Mouse (Mus musculus): ENCODE results near the gene Ace. TPM values are rescaled to one million over a fixed set of nuclear protein-coding genes. Genes with fewer than 3 reads are reported as not detected.

Ace gene
- polyA plus RNA-seq, 1 experiment = 14.6 TPM

DNA sequence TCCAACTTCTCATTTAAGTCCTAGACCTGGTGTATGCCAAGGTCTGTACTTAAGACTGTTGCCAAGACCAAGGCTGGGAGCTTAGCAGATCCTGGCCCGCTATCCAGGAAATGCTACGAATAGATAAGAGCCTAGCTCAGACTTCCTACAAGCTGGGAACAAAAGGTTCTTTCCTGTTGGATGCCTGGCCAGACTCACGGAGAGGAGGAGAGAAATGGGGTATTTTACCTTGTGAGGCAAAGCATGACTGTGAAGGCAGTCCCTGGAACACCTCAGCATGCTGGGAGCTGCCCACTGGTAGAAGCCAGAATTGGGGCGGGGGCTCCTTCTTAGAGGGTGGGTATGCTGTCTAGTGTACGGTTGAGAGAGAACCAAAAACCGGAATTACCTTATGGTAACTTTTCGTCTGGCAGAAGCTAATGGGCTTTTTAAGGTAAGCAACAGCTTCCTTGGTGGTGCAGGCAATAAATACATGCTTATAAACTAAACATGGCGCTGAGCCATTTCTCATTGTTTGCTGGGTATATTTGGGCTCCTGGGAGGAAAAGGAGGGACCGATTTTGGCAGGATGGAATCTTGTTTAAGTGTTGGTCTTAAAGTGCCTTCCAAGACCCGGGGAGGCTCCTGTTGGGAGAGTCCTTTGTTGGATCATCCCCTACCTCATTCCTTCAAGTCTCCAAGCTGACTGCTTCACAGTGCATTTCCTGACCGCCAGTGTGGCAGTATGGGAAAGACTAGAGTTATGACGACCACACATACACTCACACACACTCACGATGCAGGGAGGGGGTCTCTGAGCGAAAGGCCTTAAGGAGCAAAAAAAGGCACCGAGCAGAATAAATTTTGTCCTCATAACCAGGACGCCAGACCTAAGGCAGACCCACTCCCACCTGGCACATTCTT is 22.7 kb upstream of the Ace start:
- H3K27ac ChIP-seq (ENCODE audit: insufficient read depth, low read length) = no peak overlapping the region
- WGBS = 85% methylated on average over 16 of the region's 16 CpGs
- no peaks in the 10 kb centered on the region for H3K36me3 ChIP-seq (ENCODE audit: control insufficient read depth, insufficient read depth, low read length)
- H3K4me3 ChIP-seq (ENCODE audit: extremely low read depth, insufficient read depth, insufficient read length) = no peak overlapping the region
- no peak for TF ChIP-seq POLR2A (IDR thresholded peaks at IDR 0.05; ENCODE audit: low read depth, low read length)
- TF ChIP-seq CTCF (IDR thresholded peaks at IDR 0.05; ENCODE audit: extremely low read depth, insufficient read depth, insufficient read length, insufficient replicate concordance) = no peak
- no peak for DNase-seq (ENCODE audit: low read depth in 1 of 2, low spot score in 2 of 2)
- no peaks in the 10 kb centered on the region; the same call in none of the 2 replicates for H3K4me1 ChIP-seq (ENCODE audit: control insufficient read depth, insufficient read depth, insufficient read length)
- peaks cover 7% of the 10 kb centered on the region; the same call in 1 of the 2 replicates for H3K27me3 ChIP-seq (ENCODE audit: control insufficient read depth, insufficient read depth, low read length)

DNA sequence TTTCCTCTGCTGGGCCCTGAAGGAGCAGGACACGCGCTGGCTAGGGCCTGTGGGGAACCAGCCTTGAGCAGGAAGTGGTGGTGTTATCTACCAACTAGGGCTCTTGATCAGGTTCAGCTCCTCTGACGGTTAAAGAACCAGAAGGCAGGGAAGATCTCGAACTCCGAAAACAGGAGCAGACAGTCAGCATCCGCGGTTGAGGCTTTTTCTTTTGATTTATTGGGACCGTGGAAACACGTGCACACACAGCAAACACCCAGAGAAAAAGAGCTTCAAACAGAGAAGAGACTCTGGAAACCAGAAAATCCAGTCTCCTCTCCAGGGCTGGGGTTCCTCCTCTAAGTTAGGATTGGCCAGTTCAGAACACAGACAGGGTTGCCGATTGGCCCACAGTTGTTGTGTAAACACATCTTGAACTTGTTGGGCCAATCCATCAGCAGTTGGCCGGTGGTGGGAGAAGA is 21.0 kb upstream of the Ace start:
- Histone ChIP-seq H3K27me3 (ENCODE audit: control insufficient read depth, insufficient read depth, low read length) (peaks cover 7% of the 10 kb centered on the region; the same call in 1 of the 2 replicates), H3K4me3 (ENCODE audit: extremely low read depth, insufficient read depth, insufficient read length) (no peak overlapping the region), H3K4me1 (ENCODE audit: control insufficient read depth, insufficient read depth, insufficient read length) (no peaks in the 10 kb centered on the region; the same call in none of the 2 replicates), H3K36me3 (ENCODE audit: control insufficient read depth, insufficient read depth, low read length) (no peaks in the 10 kb centered on the region), H3K27ac (ENCODE audit: insufficient read depth, low read length) (no peak overlapping the region)
- 30% methylated on average over 11 of the region's 11 CpGs for WGBS
- TF ChIP-seq CTCF (IDR thresholded peaks at IDR 0.05; ENCODE audit: extremely low read depth, insufficient read depth, insufficient read length, insufficient replicate concordance) = no peak
- TF ChIP-seq POLR2A (IDR thresholded peaks at IDR 0.05; ENCODE audit: low read depth, low read length) = no peak
- no peak for DNase-seq (ENCODE audit: low read depth in 1 of 2, low spot score in 2 of 2)

DNA sequence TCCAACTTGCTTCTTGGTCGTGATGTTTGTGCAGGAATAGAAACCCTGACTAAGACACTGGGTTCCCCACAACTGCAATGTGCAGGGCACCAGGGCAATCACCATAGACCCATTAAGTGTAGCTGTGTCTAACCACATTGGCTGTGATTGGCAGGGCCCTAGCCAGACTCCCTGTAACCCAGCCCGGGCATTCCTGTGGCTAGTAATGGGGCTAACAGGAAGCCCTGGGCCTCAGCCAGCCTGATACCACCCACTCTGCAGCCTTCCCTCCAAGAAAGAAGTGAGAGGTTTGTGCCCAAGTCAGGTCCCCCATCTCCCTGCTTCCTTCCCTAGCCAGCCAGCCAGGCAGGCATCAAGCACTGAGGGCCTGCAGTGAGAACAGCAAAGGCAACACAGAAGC is 19.5 kb upstream of the Ace start:
- TF ChIP-seq CTCF (IDR thresholded peaks at IDR 0.05; ENCODE audit: extremely low read depth, insufficient read depth, insufficient read length, insufficient replicate concordance) (no peak), POLR2A (IDR thresholded peaks at IDR 0.05; ENCODE audit: low read depth, low read length) (no peak)
- no peaks in the 10 kb centered on the region for H3K36me3 ChIP-seq (ENCODE audit: control insufficient read depth, insufficient read depth, low read length)
- 25% methylated on average over 2 of the region's 2 CpGs for WGBS
- no peaks in the 10 kb centered on the region; the same call in none of the 2 replicates for H3K4me1 ChIP-seq (ENCODE audit: control insufficient read depth, insufficient read depth, insufficient read length)
- H3K4me3 ChIP-seq (ENCODE audit: extremely low read depth, insufficient read depth, insufficient read length) = no peak overlapping the region
- H3K27me3 ChIP-seq (ENCODE audit: control insufficient read depth, insufficient read depth, low read length) = peaks cover 7% of the 10 kb centered on the region; the same call in 1 of the 2 replicates
- no peak overlapping the region for H3K27ac ChIP-seq (ENCODE audit: insufficient read depth, low read length)
- DNase-seq (ENCODE audit: low read depth in 1 of 2, low spot score in 2 of 2) = no peak

DNA sequence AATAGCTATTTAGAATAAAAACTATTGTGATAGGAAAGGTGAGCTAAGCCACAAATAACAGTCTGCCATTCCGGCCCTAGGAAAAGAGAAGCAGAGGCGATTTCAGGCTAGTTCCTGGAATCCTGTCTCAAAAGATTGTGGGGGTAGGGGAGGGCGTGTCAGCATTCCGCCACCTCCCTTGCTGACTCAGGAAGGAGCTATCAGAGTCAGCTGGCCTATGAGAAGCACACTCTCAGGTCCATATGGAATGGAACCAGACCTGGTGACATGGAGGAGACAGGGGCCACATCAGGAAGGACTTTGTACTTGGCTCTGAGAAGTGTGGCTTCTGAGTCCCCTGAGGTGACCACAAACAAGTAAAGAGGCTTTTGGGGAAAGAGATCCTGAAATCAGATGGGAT is 17.2 kb upstream of the Ace start:
- no peak overlapping the region for H3K27ac ChIP-seq (ENCODE audit: insufficient read depth, low read length)
- WGBS = 87% methylated on average over 4 of the region's 4 CpGs
- no peaks in the 10 kb centered on the region for H3K27me3 ChIP-seq (ENCODE audit: control insufficient read depth, insufficient read depth, low read length)
- no peaks in the 10 kb centered on the region for H3K36me3 ChIP-seq (ENCODE audit: control insufficient read depth, insufficient read depth, low read length)
- TF ChIP-seq CTCF (IDR thresholded peaks at IDR 0.05; ENCODE audit: extremely low read depth, insufficient read depth, insufficient read length, insufficient replicate concordance) = no peak
- TF ChIP-seq POLR2A (IDR thresholded peaks at IDR 0.05; ENCODE audit: low read depth, low read length) = no peak
- DNase-seq (ENCODE audit: low read depth in 1 of 2, low spot score in 2 of 2) = no peak
- no peak overlapping the region for H3K4me3 ChIP-seq (ENCODE audit: extremely low read depth, insufficient read depth, insufficient read length)
- no peaks in the 10 kb centered on the region for H3K4me1 ChIP-seq (ENCODE audit: control insufficient read depth, insufficient read depth, insufficient read length)

DNA sequence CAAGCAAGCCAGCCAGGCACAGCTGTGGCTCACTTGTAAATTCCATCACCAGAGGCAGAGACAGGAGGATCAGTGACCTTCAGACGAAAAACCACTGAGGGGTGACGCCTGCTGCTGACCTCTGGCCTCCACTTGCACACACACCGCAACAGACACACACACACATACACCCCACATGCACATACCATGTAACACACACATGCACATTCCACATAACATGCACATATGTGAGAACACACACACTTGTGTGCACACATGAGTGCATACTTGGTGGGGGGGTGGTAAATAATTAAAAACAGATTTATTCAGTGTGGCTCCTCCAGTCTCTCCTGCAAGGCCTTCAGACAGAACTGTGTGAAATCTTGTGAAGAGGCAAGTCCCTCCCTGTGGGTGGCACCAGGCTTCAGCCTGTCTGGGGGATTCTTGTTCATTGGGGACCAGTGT is 16.1 kb upstream of the Ace start:
- Histone ChIP-seq H3K27me3 (ENCODE audit: control insufficient read depth, insufficient read depth, low read length) (no peaks in the 10 kb centered on the region), H3K36me3 (ENCODE audit: control insufficient read depth, insufficient read depth, low read length) (no peaks in the 10 kb centered on the region), H3K27ac (ENCODE audit: insufficient read depth, low read length) (no peak overlapping the region), H3K4me3 (ENCODE audit: extremely low read depth, insufficient read depth, insufficient read length) (no peak overlapping the region), H3K4me1 (ENCODE audit: control insufficient read depth, insufficient read depth, insufficient read length) (no peaks in the 10 kb centered on the region)
- no peak for DNase-seq (ENCODE audit: low read depth in 1 of 2, low spot score in 2 of 2)
- TF ChIP-seq CTCF (IDR thresholded peaks at IDR 0.05; ENCODE audit: extremely low read depth, insufficient read depth, insufficient read length, insufficient replicate concordance) = no peak
- TF ChIP-seq POLR2A (IDR thresholded peaks at IDR 0.05; ENCODE audit: low read depth, low read length) = no peak
- WGBS = 88% methylated on average over 3 of the region's 3 CpGs

DNA sequence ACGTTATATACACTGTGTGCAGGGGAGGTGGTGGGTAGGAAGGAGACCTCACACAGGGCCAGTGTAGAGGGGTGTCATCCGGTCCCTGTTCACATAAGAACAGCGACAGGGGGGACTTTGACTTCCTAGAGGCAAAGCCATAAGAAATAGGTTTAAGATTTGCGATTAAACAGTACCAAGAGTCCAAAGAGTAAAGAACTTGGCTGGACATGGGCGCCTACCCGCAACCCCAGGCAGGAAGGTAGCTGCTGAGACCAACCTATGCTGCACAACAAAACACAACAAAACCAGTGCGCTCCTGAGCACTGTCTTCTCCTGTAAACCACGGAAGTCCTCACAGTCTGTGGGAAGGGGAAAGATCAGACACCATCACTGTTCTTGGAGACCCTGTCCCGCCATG is 15.6 kb upstream of the Ace start:
- no peak for DNase-seq (ENCODE audit: low read depth in 1 of 2, low spot score in 2 of 2)
- Histone ChIP-seq H3K4me3 (ENCODE audit: extremely low read depth, insufficient read depth, insufficient read length) (no peak overlapping the region), H3K36me3 (ENCODE audit: control insufficient read depth, insufficient read depth, low read length) (no peaks in the 10 kb centered on the region), H3K27me3 (ENCODE audit: control insufficient read depth, insufficient read depth, low read length) (no peaks in the 10 kb centered on the region), H3K4me1 (ENCODE audit: control insufficient read depth, insufficient read depth, insufficient read length) (no peaks in the 10 kb centered on the region), H3K27ac (ENCODE audit: insufficient read depth, low read length) (no peak overlapping the region)
- no peak for TF ChIP-seq POLR2A (IDR thresholded peaks at IDR 0.05; ENCODE audit: low read depth, low read length)
- no peak for TF ChIP-seq CTCF (IDR thresholded peaks at IDR 0.05; ENCODE audit: extremely low read depth, insufficient read depth, insufficient read length, insufficient replicate concordance)
- 91% methylated on average over 9 of the region's 9 CpGs for WGBS

Measured in spleen, adult 2 months (tissue).